ENCODE assay signal across 18 mouse cellular contexts in genomic region chr1:72364661-72365060, GRCm38 (mm10). TPM values are rescaled to one million over a fixed set of nuclear protein-coding genes. Genes with fewer than 3 reads are reported as not detected.
A peak's percentile ranks its signal among the peaks of the same experiment; 100 is the strongest.
DNase-seq lines count a peak whose midpoint lies in the region; ATAC-seq and TF ChIP-seq lines count a peak whose summit lies in the region.
"Had no signal": no experiment of that assay in that cellular context is flagged by ENCODE, and none has a peak within 500 bp of the region (broad histone marks: within the 10 kb centered on the region; RNA-seq: fewer than 3 reads in every experiment).

No protein-coding gene starts in this region.

- no peaks in the 10 kb centered on the region for H3K9me3 ChIP-seq in lung, embryonic 16.5 days (ENCODE audit: control insufficient read depth, low read length)
- H3K9me3 ChIP-seq in heart, embryonic 15.5 days (replicated peaks) = no peaks in the 10 kb centered on the region

- TF ChIP-seq CTCF in cerebellum, adult 2 months (IDR thresholded peaks at IDR 0.05; ENCODE audit: borderline replicate concordance, insufficient read depth, low read depth, low read length) = no peak
- no peak for TF ChIP-seq CTCF in thymus, adult 2 months (IDR thresholded peaks at IDR 0.05; ENCODE audit: borderline replicate concordance, control insufficient read depth, extremely low read depth, insufficient read depth, low read length, poor library complexity)

- 0 out of 2 replicates have a peak, but pooled peaks have one; percentile 38 for ATAC-seq in lung, embryonic 16.5 days (ENCODE audit: low read depth)
- ATAC-seq in heart, embryonic 15.5 days (replicated peaks; ENCODE audit: insufficient number of reproducible peaks, insufficient read depth, low FRiP score, low read depth) = no peak
- ATAC-seq: hindbrain, postnatal 0 days had no signal

- H3K36me3 ChIP-seq in lung, embryonic 16.5 days (ENCODE audit: control insufficient read depth, insufficient read depth, low read length) = no peaks in the 10 kb centered on the region
- H3K36me3 ChIP-seq in heart, embryonic 15.5 days = no peaks in the 10 kb centered on the region
- no peaks in the 10 kb centered on the region for H3K36me3 ChIP-seq in thymus, adult 2 months (ENCODE audit: control insufficient read depth, insufficient read depth, low read length)

- TF ChIP-seq POLR2A in cerebellum, adult 2 months (IDR thresholded peaks at IDR 0.05; ENCODE audit: borderline replicate concordance, insufficient read depth, low read length) = no peak
- no peak for TF ChIP-seq POLR2A in thymus, adult 2 months (IDR thresholded peaks at IDR 0.05; ENCODE audit: control insufficient read depth, extremely low read depth, insufficient read depth, low read length, poor library complexity)

- no peak overlapping the region for H3K9ac ChIP-seq in lung, embryonic 16.5 days (ENCODE audit: low read length)
- H3K9ac ChIP-seq in heart, embryonic 15.5 days = no peak overlapping the region
- H3K9ac ChIP-seq: liver, embryonic 14.5 days had no signal

- H3K4me1 ChIP-seq in lung, embryonic 16.5 days (replicated peaks; ENCODE audit: control insufficient read depth, insufficient read depth, low read length) = no peaks in the 10 kb centered on the region
- peaks cover 13% of the 10 kb centered on the region for H3K4me1 ChIP-seq in heart, embryonic 15.5 days (replicated peaks)
- H3K4me1 ChIP-seq in cerebellum, adult 2 months (ENCODE audit: control insufficient read depth, insufficient read depth, low read length) = no peaks in the 10 kb centered on the region
- no peaks in the 10 kb centered on the region for H3K4me1 ChIP-seq in thymus, adult 2 months (replicated peaks; ENCODE audit: control insufficient read depth, insufficient read depth, low read length)

- WGBS in lung, embryonic 16.5 days = 69% methylated on average over 8 of the region's 8 CpGs
- 53% methylated on average over 8 of the region's 8 CpGs for WGBS in heart, embryonic 15.5 days
- WGBS in cerebellum, adult 2 months = 84% methylated on average over 8 of the region's 8 CpGs
- WGBS in thymus, adult 2 months = 93% methylated on average over 8 of the region's 8 CpGs

- intact Hi-C loops in heart, postnatal 36 days (cut with DNase I) = no loop called here

- H3K4me2 ChIP-seq in lung, embryonic 16.5 days (ENCODE audit: low read depth, low read length) = no peak overlapping the region
- H3K4me2 ChIP-seq in heart, embryonic 15.5 days = no peak overlapping the region; the same call in 1 of the 2 replicates

- no peaks in the 10 kb centered on the region for H3K27me3 ChIP-seq in lung, embryonic 16.5 days (ENCODE audit: control insufficient read depth, insufficient read depth, low read depth, low read length)
- H3K27me3 ChIP-seq in heart, embryonic 15.5 days = no peaks in the 10 kb centered on the region
- H3K27me3 ChIP-seq in cerebellum, adult 2 months (ENCODE audit: control insufficient read depth, insufficient read depth, low read length) = no peaks in the 10 kb centered on the region
- H3K27me3 ChIP-seq in thymus, adult 2 months (ENCODE audit: control insufficient read depth, insufficient read depth, low read length) = no peaks in the 10 kb centered on the region

- no peak overlapping the region for H3K4me3 ChIP-seq in lung, embryonic 16.5 days (ENCODE audit: low read length)
- H3K4me3 ChIP-seq in heart, embryonic 15.5 days = no peak overlapping the region
- H3K4me3 ChIP-seq in cerebellum, adult 2 months (replicated peaks; ENCODE audit: insufficient read depth, low read depth, low read length) = no peak overlapping the region
- no peak overlapping the region for H3K4me3 ChIP-seq in thymus, adult 2 months (ENCODE audit: control insufficient read depth, insufficient read depth, low read length)
- H3K4me3 ChIP-seq: erythroblast, embryonic 14.5 days; myocyte had no signal

- DNase-seq in heart, adult 11 months = peak; percentile 81
- DNase-seq in heart, postnatal 36 days = no peak
- DNase-seq in lung, postnatal 10 days = no peak
- peak; percentile 44 for DNase-seq in ZHBTc4 (ENCODE audit: low read depth, low spot score)
- DNase-seq in cerebellum, adult 2 months = no peak
- DNase-seq in thymus, adult 2 months = no peak
- DNase-seq: cerebellum, adult 18-20 months; gastrocnemius, postnatal 10 days; kidney, adult 9 months; layer of hippocampus, postnatal 36 days; left cerebral cortex, postnatal 4 days; thymus, postnatal 14 days had no signal

- peak overlapping the region; percentile 62; the same call in 1 of the 2 replicates for H3K27ac ChIP-seq in lung, embryonic 16.5 days (ENCODE audit: low read length)
- H3K27ac ChIP-seq in heart, embryonic 15.5 days = peak overlapping the region; percentile 56
- no peak overlapping the region for H3K27ac ChIP-seq in cerebellum, adult 2 months (ENCODE audit: insufficient read depth, low read length)
- H3K27ac ChIP-seq in thymus, adult 2 months (ENCODE audit: control insufficient read depth, insufficient read depth, low read length) = no peak overlapping the region
- H3K27ac ChIP-seq: hindbrain, postnatal 0 days; liver, embryonic 14.5 days had no signal

RNA-seq across cellular contexts. Expression of gene Xrcc5, which starts 57.4 kb away (rescaled TPM):
- total RNA-seq in heart, postnatal 36 days (2021) = 10 to 100 TPM; 13.2 to 15.2 TPM
- polyA plus RNA-seq in lung, embryonic 16.5 days (2015; fragmentation: Nextera tagmentation; extraction: Ambion mirVana) = 29.7 and 30.3 TPM in 2 replicates
- 16.7 and 22.6 TPM in 2 replicates for polyA plus RNA-seq in heart, embryonic 15.5 days (2015; fragmentation: Nextera tagmentation; extraction: Ambion mirVana)
- polyA plus RNA-seq in cerebellum, adult 2 months (2012; rRNA removed) = 13.3 TPM in 2 replicates
- polyA plus RNA-seq in thymus, adult 2 months (2012; rRNA removed) = 4.0 and 4.7 TPM in 2 replicates

Comparison
In these comparisons a context has a peak if more than half of its experiments do, and no peak if none do; other contexts are left out.
1. DNase-seq: peak in heart, adult 11 months (single experiment) and ZHBTc4 (single experiment); none in heart, postnatal 36 days (0 of 2), lung, postnatal 10 days (single experiment), cerebellum, adult 2 months (0 of 2) and thymus, adult 2 months (single experiment).
2. H3K27ac ChIP-seq: peak in lung, embryonic 16.5 days (single experiment) and heart, embryonic 15.5 days (single experiment); none in cerebellum, adult 2 months (single experiment) and thymus, adult 2 months (single experiment).